Mouse (Mus musculus): ENCODE measurements around the gene Nkapl. TPM values are rescaled to one million over a fixed set of nuclear protein-coding genes. Genes with fewer than 3 reads are reported as not detected.

The Nkapl gene
- total and polyA plus RNA-seq, 2 experiments from 2014 or later = 1.3 to 1.8 TPM

DNA sequence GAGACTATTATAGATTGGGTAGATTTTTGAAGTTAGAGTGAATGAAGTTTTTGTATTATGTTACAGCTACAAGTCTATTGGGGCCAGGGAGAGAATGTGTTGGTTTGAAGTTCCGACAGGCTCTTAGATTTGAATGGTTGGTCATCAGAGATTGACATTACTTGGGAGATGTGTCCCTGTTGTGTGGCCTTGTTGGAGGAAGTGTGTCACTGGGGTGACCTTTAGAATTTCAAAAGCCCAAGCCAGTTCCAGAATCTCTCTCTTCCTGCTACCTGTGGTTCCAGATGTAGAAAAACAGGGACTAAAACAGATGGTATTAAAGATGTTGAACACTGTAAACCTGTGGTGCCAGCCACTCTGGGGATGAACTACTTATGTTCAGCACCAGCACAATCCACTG lies 40.7 kb downstream of the Nkapl start:
- Histone ChIP-seq H3K4me3 (ENCODE audit: low read depth, low read length) (no peak overlapping the region), H3K27me3 (ENCODE audit: insufficient read depth, low read length) (no peaks in the 10 kb centered on the region), H3K36me3 (ENCODE audit: insufficient read depth) (no peaks in the 10 kb centered on the region), H3K9me3 (ENCODE audit: low read length) (no peaks in the 10 kb centered on the region), H3K4me1 (ENCODE audit: insufficient read depth) (no peaks in the 10 kb centered on the region), H3K9ac (no peak overlapping the region), H3K4me2 (ENCODE audit: low read depth) (no peak overlapping the region), H3K27ac (ENCODE audit: low read depth, low read length) (no peak overlapping the region)
- ATAC-seq (no peak), DNase-seq (no peak)
- 100% methylated on average over 1 of the region's 1 CpGs for WGBS
- TF ChIP-seq CTCF (IDR thresholded peaks at IDR 0.05; ENCODE audit: low read depth) = no peak

DNA sequence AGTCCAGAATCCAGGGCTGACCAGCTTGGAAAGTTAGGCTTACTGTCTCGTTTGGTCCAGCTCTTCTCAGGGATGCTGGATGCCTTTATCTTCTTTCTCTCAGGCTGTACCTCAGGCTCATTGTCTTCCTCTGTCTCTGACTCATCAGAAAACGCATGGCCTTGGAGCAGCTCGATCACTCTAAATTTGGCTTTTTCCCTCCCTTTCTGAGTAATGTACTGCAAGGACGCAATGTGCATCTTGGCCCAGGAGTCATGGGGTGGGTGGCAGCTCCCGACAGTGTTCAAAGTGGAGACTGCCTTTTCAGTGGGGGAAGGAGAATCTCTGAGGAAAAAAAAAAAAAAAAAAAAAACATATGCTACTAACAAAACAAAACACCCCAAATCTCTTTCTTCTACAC lies 45.0 kb downstream of the Nkapl start:
- Histone ChIP-seq H3K9me3 (ENCODE audit: low read length) (no peaks in the 10 kb centered on the region), H3K9ac (no peak overlapping the region), H3K27ac (ENCODE audit: low read depth, low read length) (no peak overlapping the region), H3K4me3 (ENCODE audit: low read depth, low read length) (no peak overlapping the region), H3K4me1 (ENCODE audit: insufficient read depth) (no peaks in the 10 kb centered on the region), H3K27me3 (ENCODE audit: insufficient read depth, low read length) (no peaks in the 10 kb centered on the region), H3K4me2 (ENCODE audit: low read depth) (no peak overlapping the region), H3K36me3 (ENCODE audit: insufficient read depth) (no peaks in the 10 kb centered on the region)
- ATAC-seq (no peak), DNase-seq (no peak)
- TF ChIP-seq CTCF (IDR thresholded peaks at IDR 0.05; ENCODE audit: low read depth) = no peak
- WGBS = 65% methylated on average over 5 of the region's 5 CpGs

DNA sequence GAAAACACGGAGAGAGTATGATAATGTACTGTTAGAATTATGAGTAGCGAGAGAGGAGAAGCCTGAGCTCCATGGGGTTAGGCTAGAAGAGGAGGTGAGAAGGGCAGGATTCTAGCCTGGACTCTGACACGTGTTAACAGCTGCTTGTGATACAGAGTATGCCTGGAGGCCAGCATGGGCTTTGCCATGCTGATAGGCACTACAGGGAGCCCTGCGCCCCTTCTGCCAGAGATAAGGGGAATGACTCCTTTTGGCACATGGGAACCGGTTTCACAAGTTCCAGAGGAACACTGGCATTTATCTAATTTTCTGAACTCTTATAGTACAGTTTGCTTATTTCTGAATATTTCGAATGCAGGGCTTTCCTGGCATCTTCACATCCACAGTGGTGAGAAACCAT lies 49.4 kb downstream of the Nkapl start:
- Histone ChIP-seq H3K4me2 (ENCODE audit: low read depth) (no peak overlapping the region), H3K27me3 (ENCODE audit: insufficient read depth, low read length) (no peaks in the 10 kb centered on the region), H3K27ac (ENCODE audit: low read depth, low read length) (no peak overlapping the region), H3K4me3 (ENCODE audit: low read depth, low read length) (no peak overlapping the region), H3K9ac (no peak overlapping the region), H3K4me1 (ENCODE audit: insufficient read depth) (no peaks in the 10 kb centered on the region), H3K9me3 (ENCODE audit: low read length) (no peaks in the 10 kb centered on the region), H3K36me3 (ENCODE audit: insufficient read depth) (no peaks in the 10 kb centered on the region)
- no peak for ATAC-seq
- 72% methylated on average over 6 of the region's 6 CpGs for WGBS
- DNase-seq = no peak
- TF ChIP-seq CTCF (IDR thresholded peaks at IDR 0.05; ENCODE audit: low read depth) = no peak

DNA sequence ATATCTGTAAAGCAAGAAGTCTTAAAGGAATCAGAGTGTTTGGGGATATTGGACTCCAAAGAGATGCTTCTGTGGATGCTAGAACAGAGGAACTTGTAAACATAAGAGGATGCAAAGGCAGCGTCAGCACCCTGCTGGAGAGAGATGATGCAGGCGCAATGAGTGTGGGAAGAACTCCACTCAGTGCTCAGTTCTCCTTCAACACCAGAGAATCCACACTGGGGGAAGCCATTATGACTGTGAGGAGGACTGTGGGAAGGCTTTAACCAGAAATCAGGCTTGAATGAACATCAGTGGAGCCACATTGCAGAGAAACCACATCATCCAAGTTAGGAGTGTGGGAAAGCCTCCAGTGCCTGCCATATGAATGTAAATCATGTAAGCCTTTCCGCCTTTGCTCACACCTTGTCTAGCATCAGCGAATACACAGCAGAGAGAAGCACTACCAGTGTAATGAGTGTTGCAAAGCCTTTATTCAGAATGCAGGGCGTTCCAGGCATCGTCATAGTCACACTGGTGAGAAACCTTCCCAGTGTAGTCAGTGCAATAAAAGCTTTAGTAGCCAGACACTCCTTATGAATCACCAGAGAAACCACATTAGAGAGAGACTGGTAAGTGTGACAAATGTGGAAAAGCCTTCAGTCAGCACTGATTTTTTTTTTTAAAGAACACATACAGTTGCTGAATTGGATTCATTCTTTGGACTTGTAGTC lies 50.9 kb downstream of the Nkapl start:
- no peak for DNase-seq
- ATAC-seq = no peak
- H3K36me3 ChIP-seq (ENCODE audit: insufficient read depth) = no peaks in the 10 kb centered on the region
- H3K27me3 ChIP-seq (ENCODE audit: insufficient read depth, low read length) = no peaks in the 10 kb centered on the region
- no peak overlapping the region for H3K4me3 ChIP-seq (ENCODE audit: low read depth, low read length)
- H3K9ac ChIP-seq = no peak overlapping the region
- no peaks in the 10 kb centered on the region for H3K9me3 ChIP-seq (ENCODE audit: low read length)
- H3K4me1 ChIP-seq (ENCODE audit: insufficient read depth) = no peaks in the 10 kb centered on the region
- WGBS = 78% methylated on average over 6 of the region's 6 CpGs
- H3K27ac ChIP-seq (ENCODE audit: low read depth, low read length) = no peak overlapping the region
- TF ChIP-seq CTCF (IDR thresholded peaks at IDR 0.05; ENCODE audit: low read depth) = no peak
- no peak overlapping the region for H3K4me2 ChIP-seq (ENCODE audit: low read depth)

MicroRNAs within 50 kb of the gene (microRNA counts, 519-probe panel; counts per million panel counts)
- not detected for microRNA mmu-miR-1896

Small RNA genes within 50 kb of the gene (microRNA-seq; reads per million reads assigned to microRNA genes)
- 0 reads per million in 2 experiments for gene Mir1896

Other genes starting within 250 kb of the Nkapl start
- not detected in 2 replicates for gene Gpx5, start 175.8 kb downstream of the Nkapl start, total RNA-seq (2014; rRNA removed)
- not detected in 2 replicates for gene Gpx5, start 175.8 kb downstream of the Nkapl start, polyA plus RNA-seq (2015; fragmentation: Nextera tagmentation; extraction: Ambion mirVana)
- gene Gpx6, start 156.4 kb downstream of the Nkapl start, total RNA-seq (2014; rRNA removed) = 0.15 TPM in 1 of 2 replicates, not detected in the other
- gene Gpx6, start 156.4 kb downstream of the Nkapl start, polyA plus RNA-seq (2015; fragmentation: Nextera tagmentation; extraction: Ambion mirVana) = 0.11 and 0.14 TPM in 2 replicates
- gene Olfr1367, start 121.6 kb downstream of the Nkapl start, total RNA-seq (2014; rRNA removed) = not detected in 2 replicates
- not detected in 2 replicates for gene Olfr1367, start 121.6 kb downstream of the Nkapl start, polyA plus RNA-seq (2015; fragmentation: Nextera tagmentation; extraction: Ambion mirVana)
- gene Zscan12, start 105.7 kb downstream of the Nkapl start, total RNA-seq (2014; rRNA removed) = 10.4 and 11.5 TPM in 2 replicates
- 7.2 and 8.1 TPM in 2 replicates for gene Zscan12, start 105.7 kb downstream of the Nkapl start, polyA plus RNA-seq (2015; fragmentation: Nextera tagmentation; extraction: Ambion mirVana)
- 51.8 and 54.0 TPM in 2 replicates for gene Zkscan3, start 65.8 kb downstream of the Nkapl start, total RNA-seq (2014; rRNA removed)
- 42.2 and 45.6 TPM in 2 replicates for gene Zkscan3, start 65.8 kb downstream of the Nkapl start, polyA plus RNA-seq (2015; fragmentation: Nextera tagmentation; extraction: Ambion mirVana)
- gene Pgbd1, start 27.5 kb downstream of the Nkapl start, total RNA-seq (2014; rRNA removed) = 2.3 and 4.7 TPM in 2 replicates
- 0.83 and 1.5 TPM in 2 replicates for gene Pgbd1, start 27.5 kb downstream of the Nkapl start, polyA plus RNA-seq (2015; fragmentation: Nextera tagmentation; extraction: Ambion mirVana)
- 25.2 and 27.1 TPM in 2 replicates for gene Zscan26, start 14.8 kb downstream of the Nkapl start, total RNA-seq (2014; rRNA removed)
- gene Zscan26, start 14.8 kb downstream of the Nkapl start, polyA plus RNA-seq (2015; fragmentation: Nextera tagmentation; extraction: Ambion mirVana) = 10.9 and 16.7 TPM in 2 replicates
- gene Zkscan4, start 10.4 kb upstream of the Nkapl start, total RNA-seq (2014; rRNA removed) = 8.9 and 9.3 TPM in 2 replicates
- 4.2 and 6.1 TPM in 2 replicates for gene Zkscan4, start 10.4 kb upstream of the Nkapl start, polyA plus RNA-seq (2015; fragmentation: Nextera tagmentation; extraction: Ambion mirVana)
- gene Gm10065, start 10.9 kb upstream of the Nkapl start, total RNA-seq (2014; rRNA removed) = 1.5 TPM in 1 of 2 replicates, not detected in the other
- not detected in 2 replicates for gene Gm10065, start 10.9 kb upstream of the Nkapl start, polyA plus RNA-seq (2015; fragmentation: Nextera tagmentation; extraction: Ambion mirVana)
- gene AK157302, start 26.7 kb upstream of the Nkapl start, total RNA-seq (2014; rRNA removed) = 0.14 and 0.31 TPM in 2 replicates
- gene AK157302, start 26.7 kb upstream of the Nkapl start, polyA plus RNA-seq (2015; fragmentation: Nextera tagmentation; extraction: Ambion mirVana) = 0.42 and 0.54 TPM in 2 replicates
- gene Gm11273, start 32.9 kb upstream of the Nkapl start, total RNA-seq (2014; rRNA removed) = 5.9 and 7.1 TPM in 2 replicates
- 5.8 and 11.0 TPM in 2 replicates for gene Gm11273, start 32.9 kb upstream of the Nkapl start, polyA plus RNA-seq (2015; fragmentation: Nextera tagmentation; extraction: Ambion mirVana)
- gene Zkscan8, start 62.6 kb upstream of the Nkapl start, total RNA-seq (2014; rRNA removed) = 7.8 and 9.5 TPM in 2 replicates
- 1.3 and 2.2 TPM in 2 replicates for gene Zkscan8, start 62.6 kb upstream of the Nkapl start, polyA plus RNA-seq (2015; fragmentation: Nextera tagmentation; extraction: Ambion mirVana)
- not detected in 2 replicates for gene Olfr1366, start 74.3 kb upstream of the Nkapl start, total RNA-seq (2014; rRNA removed)
- gene Olfr1366, start 74.3 kb upstream of the Nkapl start, polyA plus RNA-seq (2015; fragmentation: Nextera tagmentation; extraction: Ambion mirVana) = 0.15 TPM in 2 replicates
- gene Olfr1535, start 91.4 kb upstream of the Nkapl start, total RNA-seq (2014; rRNA removed) = not detected in 2 replicates
- gene Olfr1535, start 91.4 kb upstream of the Nkapl start, polyA plus RNA-seq (2015; fragmentation: Nextera tagmentation; extraction: Ambion mirVana) = 0.06 and 0.07 TPM in 2 replicates
- gene Olfr1364, start 113.2 kb upstream of the Nkapl start, total RNA-seq (2014; rRNA removed) = not detected in 2 replicates
- not detected in 2 replicates for gene Olfr1364, start 113.2 kb upstream of the Nkapl start, polyA plus RNA-seq (2015; fragmentation: Nextera tagmentation; extraction: Ambion mirVana)
- not detected in 2 replicates for gene Olfr1362, start 145.5 kb upstream of the Nkapl start, total RNA-seq (2014; rRNA removed)
- not detected in 2 replicates for gene Olfr1362, start 145.5 kb upstream of the Nkapl start, polyA plus RNA-seq (2015; fragmentation: Nextera tagmentation; extraction: Ambion mirVana)
- not detected in 2 replicates for gene Olfr11, start 174.0 kb upstream of the Nkapl start, total RNA-seq (2014; rRNA removed)
- not detected in 2 replicates for gene Olfr11, start 174.0 kb upstream of the Nkapl start, polyA plus RNA-seq (2015; fragmentation: Nextera tagmentation; extraction: Ambion mirVana)
- gene Olfr1361, start 194.9 kb upstream of the Nkapl start, total RNA-seq (2014; rRNA removed) = not detected in 2 replicates
- gene Olfr1361, start 194.9 kb upstream of the Nkapl start, polyA plus RNA-seq (2015; fragmentation: Nextera tagmentation; extraction: Ambion mirVana) = not detected in 2 replicates
- gene Olfr1360, start 208.9 kb upstream of the Nkapl start, total RNA-seq (2014; rRNA removed) = not detected in 2 replicates
- gene Olfr1360, start 208.9 kb upstream of the Nkapl start, polyA plus RNA-seq (2015; fragmentation: Nextera tagmentation; extraction: Ambion mirVana) = not detected in 2 replicates
- gene Olfr1359, start 229.6 kb upstream of the Nkapl start, total RNA-seq (2014; rRNA removed) = not detected in 2 replicates
- not detected in 2 replicates for gene Olfr1359, start 229.6 kb upstream of the Nkapl start, polyA plus RNA-seq (2015; fragmentation: Nextera tagmentation; extraction: Ambion mirVana)
- 131 and 141 TPM in 2 replicates for gene Hist1h2bl, start 247.6 kb upstream of the Nkapl start, total RNA-seq (2014; rRNA removed)
- 0.65 and 0.73 TPM in 2 replicates for gene Hist1h2bl, start 247.6 kb upstream of the Nkapl start, polyA plus RNA-seq (2015; fragmentation: Nextera tagmentation; extraction: Ambion mirVana)
- gene Hist1h2ai, start 247.9 kb upstream of the Nkapl start, total RNA-seq (2014; rRNA removed) = 342 and 560 TPM in 2 replicates
- 12.1 and 14.6 TPM in 2 replicates for gene Hist1h2ai, start 247.9 kb upstream of the Nkapl start, polyA plus RNA-seq (2015; fragmentation: Nextera tagmentation; extraction: Ambion mirVana)
- 277 and 308 TPM in 2 replicates for gene Hist1h3h, start 249.2 kb upstream of the Nkapl start, total RNA-seq (2014; rRNA removed)
- gene Hist1h3h, start 249.2 kb upstream of the Nkapl start, polyA plus RNA-seq (2015; fragmentation: Nextera tagmentation; extraction: Ambion mirVana) = 0.75 and 1.3 TPM in 2 replicates

Data from forebrain, postnatal 0 days (tissue).